Mouse (Mus musculus) testis, adult 2 months (tissue): ENCODE measurements around the gene Dnajc27. TPM values are rescaled to one million over a fixed set of nuclear protein-coding genes. Genes with fewer than 3 reads are reported as not detected.

Experiments used
- H3K27ac ChIP-seq: fragments of 200-500 bp; 2 replicates; pipeline ENCODE4 v1.5.1; 2012; ENCODE audit warnings: low read depth, low read length; ENCODE audit not compliant: control insufficient read depth, insufficient read depth
- H3K27me3 ChIP-seq: fragments of 200-500 bp; 2 replicates; pipeline ENCODE4 v1.6.1; 2012; ENCODE audit warnings: mild to moderate bottlenecking, low read length, moderate library complexity; ENCODE audit not compliant: control insufficient read depth, insufficient read depth
- H3K36me3 ChIP-seq: fragments of 200-500 bp; 2 replicates; pipeline ENCODE4 v1.6.1; 2012; ENCODE audit warnings: mild to moderate bottlenecking, low read length; ENCODE audit not compliant: control insufficient read depth, insufficient read depth
- H3K4me1 ChIP-seq: fragments of 200-500 bp; 2 replicates; pipeline ENCODE4 v1.6.1; 2012; ENCODE audit warnings: low read length; ENCODE audit not compliant: control insufficient read depth, insufficient read depth
- H3K4me3 ChIP-seq: fragments of 200-500 bp; 2 replicates; pipeline ENCODE4 v1.5.1; 2012; ENCODE audit warnings: low read depth, mild to moderate bottlenecking, low read length, moderate library complexity, mixed read lengths; ENCODE audit not compliant: control insufficient read depth
- CTCF ChIP-seq: fragments of 200-500 bp; IDR thresholded peaks from 2 replicates; pipeline ENCODE4 v1.5.1; 2012; ENCODE audit warnings: low read depth, mild to moderate bottlenecking, inconsistent platforms, low read length, moderate library complexity; ENCODE audit not compliant: control insufficient read depth, insufficient read depth, insufficient replicate concordance
- POLR2A ChIP-seq: fragments of 200-500 bp; IDR thresholded peaks from 2 replicates; pipeline ENCODE4 v1.6.1; 2012; ENCODE audit warnings: low read depth, mild to moderate bottlenecking, inconsistent platforms, low read length, moderate library complexity; ENCODE audit not compliant: control insufficient read depth
- polyA plus RNA-seq: library from polyadenylated mRNA; depleted of rRNA; stranded (reverse); fragments of >200 nt; gene quantifications from 2 replicates; pipeline ENCODE4 v1.2.3, GENCODE M21; 2012

Dnajc27 gene
- polyA plus RNA-seq, 1 experiment = 99.1 TPM

- Histone ChIP-seq H3K27me3 (no peaks in the 10 kb centered on the region), H3K4me3 (no peak overlapping the region), H3K27ac (no peak overlapping the region), H3K4me1 (no peaks in the 10 kb centered on the region; the same call in 1 of the 2 replicates), H3K36me3 (no peaks in the 10 kb centered on the region)
- TF ChIP-seq POLR2A = no peak
These were observed 16.4 kb upstream of the Dnajc27 start for GRCm38 (mm10) chr12:4065944-4066343.

- no peaks in the 10 kb centered on the region for H3K27me3 ChIP-seq
- no peaks in the 10 kb centered on the region for H3K36me3 ChIP-seq
- TF ChIP-seq POLR2A (no peak), CTCF (no peak)
- H3K4me3 ChIP-seq = no peak overlapping the region
- H3K4me1 ChIP-seq = no peaks in the 10 kb centered on the region; the same call in 1 of the 2 replicates
- H3K27ac ChIP-seq = no peak overlapping the region
These were observed 15.5 kb upstream of the Dnajc27 start for GRCm38 (mm10) chr12:4066681-4067459.

GRCm38 (mm10) chr12:4068551-4068950, 13.8 kb upstream of the Dnajc27 start:
- no peak overlapping the region for H3K4me3 ChIP-seq
- no peak overlapping the region for H3K27ac ChIP-seq
- no peak for TF ChIP-seq POLR2A
- no peak for TF ChIP-seq CTCF
- no peaks in the 10 kb centered on the region; the same call in 1 of the 2 replicates for H3K4me1 ChIP-seq
- H3K27me3 ChIP-seq = no peaks in the 10 kb centered on the region
- H3K36me3 ChIP-seq = no peaks in the 10 kb centered on the region

- Histone ChIP-seq H3K27ac (no peak overlapping the region), H3K27me3 (no peaks in the 10 kb centered on the region), H3K4me1 (no peaks in the 10 kb centered on the region; the same call in 1 of the 2 replicates), H3K4me3 (no peak overlapping the region), H3K36me3 (no peaks in the 10 kb centered on the region)
- no peak for TF ChIP-seq POLR2A
- TF ChIP-seq CTCF = no peak
These were observed 10.7 kb upstream of the Dnajc27 start for GRCm38 (mm10) chr12:4071671-4072070.

DNA sequence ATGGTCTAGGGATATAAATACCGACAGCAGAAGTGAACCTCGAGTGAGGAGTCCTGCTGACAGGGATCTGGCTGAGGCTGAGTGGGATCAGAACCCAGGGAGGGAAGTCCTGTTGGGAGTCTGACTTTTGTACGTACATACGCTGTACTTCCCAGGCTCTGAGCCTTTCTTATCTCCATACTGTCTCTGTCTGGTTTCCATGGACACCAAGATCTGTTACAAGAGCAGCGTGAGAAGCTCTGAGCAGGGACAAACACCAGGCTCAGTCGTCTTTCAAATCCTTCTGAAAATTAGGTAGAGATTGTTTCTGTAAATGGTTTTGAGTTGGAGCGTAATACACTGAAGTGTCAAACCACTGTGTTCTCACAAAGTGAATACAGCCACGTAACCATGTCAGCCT, 7.0 kb upstream of the Dnajc27 start:
- H3K4me1 ChIP-seq = no peaks in the 10 kb centered on the region
- no peak for TF ChIP-seq POLR2A
- no peak for TF ChIP-seq CTCF
- H3K27me3 ChIP-seq = no peaks in the 10 kb centered on the region
- H3K27ac ChIP-seq = no peak overlapping the region
- H3K4me3 ChIP-seq = no peak overlapping the region
- H3K36me3 ChIP-seq = no peaks in the 10 kb centered on the region

- no peaks in the 10 kb centered on the region for H3K36me3 ChIP-seq
- TF ChIP-seq CTCF (no peak), POLR2A (no peak)
- no peaks in the 10 kb centered on the region; the same call in 1 of the 2 replicates for H3K4me1 ChIP-seq
- H3K27me3 ChIP-seq = no peaks in the 10 kb centered on the region
- no peak overlapping the region for H3K27ac ChIP-seq
- H3K4me3 ChIP-seq = no peak overlapping the region
These were observed 6.0 kb upstream of the Dnajc27 start for GRCm38 (mm10) chr12:4076383-4076782.

DNA sequence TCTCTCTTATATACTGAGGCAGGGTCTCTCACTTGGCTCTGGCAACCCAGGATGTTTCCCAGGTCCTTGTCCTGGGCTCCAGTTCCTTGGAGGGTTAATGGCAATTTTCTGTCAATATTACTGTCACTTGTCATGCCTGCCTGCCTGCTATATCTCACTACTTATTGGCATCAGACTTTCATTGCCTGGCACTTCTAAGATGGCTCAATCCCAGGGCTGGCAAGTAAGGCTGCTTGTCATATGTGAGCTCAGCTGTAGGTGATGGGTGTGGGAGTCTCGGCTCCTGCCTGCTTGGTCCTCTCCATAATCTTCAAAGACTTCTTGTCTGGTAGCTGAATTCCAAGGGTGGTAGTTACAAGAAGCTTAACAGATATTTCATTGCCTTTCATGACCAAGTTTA, 4.3 kb upstream of the Dnajc27 start:
- TF ChIP-seq POLR2A (no peak), CTCF (no peak)
- Histone ChIP-seq H3K4me1 (peaks cover 3% of the 10 kb centered on the region; the same call in 1 of the 2 replicates), H3K4me3 (no peak overlapping the region), H3K27ac (no peak overlapping the region), H3K27me3 (no peaks in the 10 kb centered on the region), H3K36me3 (no peaks in the 10 kb centered on the region)
